Mouse (Mus musculus) C2C12 (cell line): ENCODE results near the gene Tnnc1. TPM values are rescaled to one million over a fixed set of nuclear protein-coding genes. Genes with fewer than 3 reads are reported as not detected.

Source experiments
- H3K27me3 ChIP-seq: one replicate; pipeline ENCODE4 v1.6.1; 2011; ENCODE audit not compliant: control insufficient read depth, insufficient read depth, insufficient read length
- H3K36me3 ChIP-seq: one replicate; pipeline ENCODE4 v1.6.1; 2011; ENCODE audit not compliant: control insufficient read depth, insufficient read depth
- H3K4me3 ChIP-seq: one replicate; pipeline ENCODE4 v1.5.1; 2011; ENCODE audit warnings: mild to moderate bottlenecking, control low read depth; ENCODE audit not compliant: poor library complexity, insufficient read depth, severe bottlenecking
- H3K79me2 ChIP-seq: one replicate; pipeline ENCODE4 v1.6.1; 2011; ENCODE audit not compliant: control insufficient read depth, insufficient read depth
- H3K79me3 ChIP-seq: one replicate; pipeline ENCODE4 v1.6.1; 2011; ENCODE audit warnings: low read depth, control low read depth
- H3ac ChIP-seq: one replicate; pipeline ENCODE3; 2011; ENCODE audit warnings: low read depth; ENCODE audit not compliant: control insufficient read depth, insufficient read length
- CEBPB ChIP-seq: IDR thresholded peaks from one replicate; pipeline ENCODE4 v1.6.1; 2011; ENCODE audit warnings: low read depth, mild to moderate bottlenecking, control low read depth, moderate library complexity
- CTCF ChIP-seq: IDR thresholded peaks from one replicate; pipeline ENCODE4 v1.5.1; 2011; ENCODE audit not compliant: control insufficient read depth, insufficient read depth, insufficient read length
- FOSL1 ChIP-seq: IDR thresholded peaks from one replicate; pipeline ENCODE4 v1.8.0; 2011; ENCODE audit warnings: mild to moderate bottlenecking, low read length; ENCODE audit not compliant: poor library complexity, insufficient read depth, severe bottlenecking
- MAX ChIP-seq: IDR thresholded peaks from one replicate; pipeline ENCODE4 v1.6.1; 2011; ENCODE audit warnings: mild to moderate bottlenecking, control low read depth
- MYOD1 ChIP-seq: IDR thresholded peaks from one replicate; pipeline ENCODE4 v1.6.1; 2011; ENCODE audit warnings: low read depth; ENCODE audit not compliant: control insufficient read depth, insufficient read length
- MYOG ChIP-seq: IDR thresholded peaks from one replicate; pipeline ENCODE4 v1.6.1; 2011; ENCODE audit not compliant: control insufficient read depth, insufficient read length; ENCODE audit errors: extremely low read depth
- USF1 ChIP-seq: IDR thresholded peaks from one replicate; pipeline ENCODE4 v1.6.1; 2011; ENCODE audit warnings: low read depth, mild to moderate bottlenecking, control low read depth, moderate library complexity
- polyA plus RNA-seq: library from polyadenylated mRNA; unstranded; fragments of >200 nt; fragmentation: generic; extraction: Trizol; gene quantifications from one replicate; pipeline ENCODE4 v1.2.1, GENCODE M21; 2012; ENCODE audit warnings: missing spikeins

The Tnnc1 gene
- polyA plus RNA-seq, 1 experiment, result 21.0 TPM

DNA sequence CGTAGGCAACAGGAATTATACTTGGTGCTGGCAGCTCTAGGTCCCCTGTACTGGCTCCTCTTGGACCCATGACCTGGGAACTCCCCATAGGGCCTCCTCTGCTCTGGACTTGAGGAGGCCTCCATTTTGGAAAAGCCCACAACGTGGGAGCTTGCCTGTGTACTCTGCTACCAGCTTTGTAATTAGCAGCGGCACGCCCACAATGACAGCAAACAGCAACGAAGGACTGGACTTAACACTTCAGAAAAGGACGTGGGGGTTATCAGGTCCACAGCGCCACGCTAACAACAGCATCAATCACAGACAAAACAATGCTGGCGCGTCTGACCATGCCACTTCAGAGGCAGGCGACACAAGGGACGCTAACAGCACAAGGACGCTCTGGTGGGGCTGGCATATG, 37.1 kb upstream of the Tnnc1 start:
- no peak for TF ChIP-seq FOSL1
- TF ChIP-seq MAX, result no peak
- no peak for TF ChIP-seq MYOD1
- TF ChIP-seq CEBPB, result no peak
- TF ChIP-seq CTCF, result no peak
- no peak for TF ChIP-seq USF1
- TF ChIP-seq MYOG, result no peak
- Histone ChIP-seq H3K79me2 (peaks cover 6% of the 10 kb centered on the region), H3K4me3 (no peak overlapping the region), H3K79me3 (no peaks in the 10 kb centered on the region), H3K36me3 (peaks cover 50% of the 10 kb centered on the region), H3ac (no peak overlapping the region), H3K27me3 (no peaks in the 10 kb centered on the region)

DNA sequence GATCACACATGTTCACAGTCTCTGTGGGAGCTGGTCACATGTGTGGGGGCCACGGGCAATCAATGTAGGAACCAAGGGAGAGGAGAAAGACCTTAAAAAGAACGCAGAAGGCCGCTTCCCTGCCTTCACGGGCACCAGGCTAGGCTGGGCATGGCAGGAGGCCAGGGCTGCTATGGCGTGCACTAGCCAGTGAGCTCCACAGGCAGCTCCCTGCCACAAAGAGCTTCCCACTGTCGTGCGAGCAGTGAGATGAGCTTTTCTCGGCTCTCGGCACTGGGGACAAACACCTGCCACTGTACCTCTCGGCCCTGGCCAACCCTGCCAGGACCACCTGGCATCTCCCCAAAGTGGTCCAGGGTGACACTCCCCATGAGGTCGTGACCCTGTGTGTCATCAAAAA, 36.7 kb upstream of the Tnnc1 start:
- TF ChIP-seq MYOD1 (no peak), CEBPB (no peak), USF1 (no peak), CTCF (no peak), MYOG (no peak), FOSL1 (no peak), MAX (no peak)
- peaks cover 6% of the 10 kb centered on the region for H3K79me2 ChIP-seq
- no peaks in the 10 kb centered on the region for H3K79me3 ChIP-seq
- H3ac ChIP-seq, result no peak overlapping the region
- H3K27me3 ChIP-seq, result no peaks in the 10 kb centered on the region
- H3K4me3 ChIP-seq, result no peak overlapping the region
- peaks cover 54% of the 10 kb centered on the region for H3K36me3 ChIP-seq

DNA sequence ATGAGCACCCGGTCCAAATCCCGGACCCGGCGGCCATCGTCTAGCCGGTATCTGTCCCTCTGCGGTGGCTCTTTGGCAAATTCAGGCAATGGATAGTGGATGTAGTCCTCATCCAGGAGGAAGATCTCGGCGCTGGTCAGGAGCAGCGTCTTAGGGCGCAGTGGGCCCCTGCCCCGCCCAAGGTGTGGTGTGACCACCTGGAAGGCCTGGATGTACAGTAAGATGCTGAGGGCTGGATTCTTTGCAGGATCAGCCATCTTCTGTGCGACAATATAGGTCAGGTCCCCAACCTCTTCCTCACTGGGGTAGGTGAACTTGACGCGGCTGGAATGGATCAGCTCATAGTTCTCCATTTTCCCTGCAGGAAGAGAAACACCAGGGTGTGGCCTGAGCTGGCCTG, 36.3 kb upstream of the Tnnc1 start:
- peaks cover 6% of the 10 kb centered on the region for H3K79me2 ChIP-seq
- peaks cover 58% of the 10 kb centered on the region for H3K36me3 ChIP-seq
- no peaks in the 10 kb centered on the region for H3K27me3 ChIP-seq
- no peak for TF ChIP-seq MYOD1
- no peak for TF ChIP-seq CTCF
- TF ChIP-seq FOSL1, result no peak
- no peak for TF ChIP-seq MAX
- H3K79me3 ChIP-seq, result no peaks in the 10 kb centered on the region
- no peak overlapping the region for H3K4me3 ChIP-seq
- H3ac ChIP-seq, result no peak overlapping the region

DNA sequence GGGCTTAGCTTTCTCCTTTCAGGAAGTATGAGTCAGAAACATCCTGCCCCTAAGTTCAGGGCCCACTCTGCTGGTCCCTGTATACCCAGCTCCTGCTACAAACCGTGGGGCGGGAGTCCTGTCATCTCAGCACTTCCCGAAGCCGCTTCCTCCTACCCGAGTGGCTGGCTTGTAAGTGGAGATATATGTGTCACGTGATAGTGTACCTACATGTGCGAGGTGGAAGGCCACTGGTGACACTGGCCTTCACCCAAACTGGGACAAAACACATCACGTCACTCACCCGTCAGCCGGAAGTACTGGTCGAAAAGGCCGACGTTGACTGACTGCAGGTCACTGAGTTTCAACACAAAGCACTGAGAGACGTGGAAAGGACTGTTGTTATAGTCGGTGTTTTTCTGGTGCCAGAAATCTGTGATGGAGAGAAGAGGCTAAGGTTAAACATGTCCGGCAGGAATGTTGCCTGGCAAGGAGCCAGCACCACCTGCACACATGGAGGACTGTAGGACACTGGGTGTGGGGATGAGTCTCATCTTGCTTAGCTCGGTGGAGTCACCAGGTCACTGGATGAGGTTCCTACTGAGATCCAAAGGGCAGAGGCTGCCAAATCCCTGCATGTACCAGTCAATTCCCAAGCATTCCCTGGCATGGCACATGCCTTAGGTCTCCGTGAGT, 35.2 kb upstream of the Tnnc1 start:
- H3K4me3 ChIP-seq, result no peak overlapping the region
- H3ac ChIP-seq, result no peak overlapping the region
- H3K36me3 ChIP-seq, result peaks cover 69% of the 10 kb centered on the region
- no peaks in the 10 kb centered on the region for H3K27me3 ChIP-seq
- peaks cover 6% of the 10 kb centered on the region for H3K79me2 ChIP-seq
- TF ChIP-seq MAX (no peak), FOSL1 (no peak), USF1 (no peak), MYOG (no peak), MYOD1 (no peak), CTCF (no peak), CEBPB (no peak)
- no peaks in the 10 kb centered on the region for H3K79me3 ChIP-seq

DNA sequence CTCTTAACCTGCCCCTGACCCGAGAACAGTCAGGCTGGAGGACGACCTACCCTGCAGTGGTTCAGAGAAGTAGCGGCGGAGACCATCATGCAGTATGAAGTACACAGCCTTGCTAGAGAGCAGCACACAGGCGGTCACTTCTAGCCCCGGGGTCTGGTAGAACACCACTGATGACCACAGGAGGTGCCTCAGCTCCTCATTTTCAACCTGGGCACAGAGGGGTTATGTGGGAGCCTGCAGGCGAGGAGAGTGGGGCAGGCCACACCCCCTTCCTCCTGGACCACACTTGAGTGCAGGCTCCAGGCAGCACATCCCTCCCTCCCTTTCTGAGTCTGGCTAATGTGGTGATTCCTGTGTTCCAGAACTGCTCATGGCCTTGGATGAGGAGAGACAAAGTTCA, 34.6 kb upstream of the Tnnc1 start:
- TF ChIP-seq FOSL1, result no peak
- no peak for TF ChIP-seq MAX
- no peak for TF ChIP-seq MYOD1
- TF ChIP-seq CTCF, result no peak
- TF ChIP-seq USF1, result no peak
- no peak for TF ChIP-seq MYOG
- no peak for TF ChIP-seq CEBPB
- no peak overlapping the region for H3ac ChIP-seq
- peaks cover 2% of the 10 kb centered on the region for H3K79me3 ChIP-seq
- H3K36me3 ChIP-seq, result peaks cover 75% of the 10 kb centered on the region
- H3K27me3 ChIP-seq, result no peaks in the 10 kb centered on the region
- H3K4me3 ChIP-seq, result no peak overlapping the region
- peaks cover 6% of the 10 kb centered on the region for H3K79me2 ChIP-seq
